26 mouse cellular contexts compared by ENCODE assay signal in the genomic region with DNA sequence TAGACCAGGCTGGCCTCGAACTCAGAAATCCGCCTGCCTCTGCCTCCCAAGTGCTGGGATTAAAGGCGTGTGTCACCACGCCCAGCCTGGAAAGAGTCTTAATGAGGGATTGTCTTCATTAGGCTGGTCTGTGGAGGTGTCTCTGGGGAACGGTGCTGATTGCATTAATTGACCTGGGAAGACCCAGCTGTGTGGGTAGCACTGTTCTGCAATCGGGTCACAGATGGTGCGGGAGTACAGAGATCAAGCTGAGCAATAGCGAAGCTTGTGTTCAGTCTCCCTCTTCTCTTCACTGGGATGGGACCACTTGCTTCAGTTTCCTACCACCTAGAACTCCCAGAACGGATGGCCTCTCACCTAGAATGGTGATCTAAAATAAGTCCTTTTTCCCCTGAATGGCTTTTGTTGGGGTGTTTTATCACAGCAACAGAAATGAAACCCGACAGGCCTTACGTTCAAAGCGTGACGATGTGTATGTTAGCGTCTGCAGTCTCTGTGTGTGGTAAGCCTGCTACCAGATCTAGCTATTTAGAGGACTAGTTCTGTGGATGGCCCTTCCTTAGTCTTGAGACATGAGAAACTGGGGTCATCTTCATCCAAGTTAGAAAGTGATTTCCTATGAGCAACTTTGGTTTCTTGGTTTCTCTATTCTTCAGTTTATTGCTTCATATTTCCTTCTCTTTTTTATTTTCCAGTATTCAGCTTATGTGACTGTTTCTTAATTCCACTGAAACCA. TPM values are rescaled to one million over a fixed set of nuclear protein-coding genes. Genes with fewer than 3 reads are reported as not detected.
A peak's percentile ranks its signal among the peaks of the same experiment; 100 is the strongest.
DNase-seq lines count a peak whose midpoint lies in the region; ATAC-seq and TF ChIP-seq lines count a peak whose summit lies in the region.
"Had no signal": no experiment of that assay in that cellular context is flagged by ENCODE, and none has a peak within 500 bp of the region (broad histone marks: within the 10 kb centered on the region; RNA-seq: fewer than 3 reads in every experiment).

No protein-coding gene starts in this region.

- no peak overlapping the region for H3K4me3 ChIP-seq in liver, adult 2 months (ENCODE audit: insufficient read depth, low read depth, low read length)
- H3K4me3 ChIP-seq in liver, embryonic 11.5 days (ENCODE audit: low read depth, low read length): no peak overlapping the region
- no peak overlapping the region for H3K4me3 ChIP-seq in kidney, embryonic 15.5 days (replicated peaks)
- H3K4me3 ChIP-seq: embryonic facial prominence, embryonic 15.5 days; erythroblast, embryonic 14.5 days; forebrain, embryonic 12.5 days; heart, embryonic 10.5 days; hindbrain, embryonic 13.5 days had no signal

- peak; percentile 10 for DNase-seq in liver, adult 2 months (ENCODE audit: extremely low read depth, low read depth, low spot score)
- DNase-seq in liver, embryonic 11.5 days (ENCODE audit: low spot score): no peak
- no peak for DNase-seq in gastrocnemius, postnatal 36 days
- DNase-seq: adrenal gland, adult 2 months; adrenal gland, postnatal 25 days; cerebellum, adult 2 months; cerebellum, postnatal 10 days; embryo, embryonic 11 days; forebrain, postnatal 0 days; gastrocnemius, postnatal 14 days; heart, adult 18-20 months; heart, postnatal 10 days had no signal

- H3K9me3 ChIP-seq in liver, embryonic 11.5 days (ENCODE audit: control insufficient read depth, low read length): no peaks in the 10 kb centered on the region
- H3K9me3 ChIP-seq in kidney, embryonic 15.5 days (replicated peaks): no peaks in the 10 kb centered on the region
- H3K9me3 ChIP-seq: embryonic facial prominence, embryonic 15.5 days; forebrain, embryonic 12.5 days; heart, embryonic 10.5 days; hindbrain, embryonic 13.5 days had no signal

- H3K4me1 ChIP-seq in liver, adult 2 months (ENCODE audit: control insufficient read depth, insufficient read depth, low read length): no peaks in the 10 kb centered on the region
- no peaks in the 10 kb centered on the region for H3K4me1 ChIP-seq in liver, embryonic 11.5 days (replicated peaks; ENCODE audit: control insufficient read depth, insufficient read depth, low read length)
- no peaks in the 10 kb centered on the region for H3K4me1 ChIP-seq in kidney, embryonic 15.5 days
- H3K4me1 ChIP-seq: embryonic facial prominence, embryonic 15.5 days; forebrain, embryonic 12.5 days; heart, embryonic 10.5 days; hindbrain, embryonic 13.5 days had no signal

- H3K4me2 ChIP-seq in liver, embryonic 11.5 days: no peak overlapping the region
- no peak overlapping the region for H3K4me2 ChIP-seq in kidney, embryonic 15.5 days
- H3K4me2 ChIP-seq: embryonic facial prominence, embryonic 15.5 days; forebrain, embryonic 12.5 days; hindbrain, embryonic 13.5 days had no signal

- H3K79me2 ChIP-seq in liver, adult 2 months (ENCODE audit: control insufficient read depth, insufficient read depth, low read length): no peaks in the 10 kb centered on the region

- ATAC-seq in liver, embryonic 11.5 days (replicated peaks; ENCODE audit: low FRiP score): no peak
- peak; percentile 58; the same call in 1 of the 2 replicates for ATAC-seq in common myeloid progenitor, adult 5-6 weeks (replicated peaks; ENCODE audit: low read depth, poor library complexity, severe bottlenecking)
- 0 out of 2 replicates have a peak, but pooled peaks have one; percentile 22 for ATAC-seq in monocyte, adult 5-6 weeks (replicated peaks; ENCODE audit: insufficient number of reproducible peaks, low FRiP score, low TSS enrichment, poor library complexity, severe bottlenecking)
- no peak for ATAC-seq in kidney, embryonic 15.5 days (replicated peaks; ENCODE audit: low FRiP score)
- ATAC-seq: forebrain, postnatal 0 days; hindbrain, postnatal 0 days had no signal

- no peak overlapping the region for H3K27ac ChIP-seq in liver, adult 2 months (replicated peaks; ENCODE audit: insufficient read depth, low read depth, low read length)
- no peak overlapping the region for H3K27ac ChIP-seq in liver, embryonic 11.5 days (ENCODE audit: low read depth, low read length)
- no peak overlapping the region for H3K27ac ChIP-seq in kidney, embryonic 15.5 days
- H3K27ac ChIP-seq: embryonic facial prominence, embryonic 15.5 days; forebrain, embryonic 12.5 days; heart, embryonic 10.5 days; hindbrain, embryonic 13.5 days; hindbrain, postnatal 0 days had no signal

- TF ChIP-seq CTCF in liver, adult 2 months (IDR thresholded peaks at IDR 0.05; ENCODE audit: low read depth, low read length): no peak

- no peak for TF ChIP-seq POLR2A in liver, adult 2 months (IDR thresholded peaks at IDR 0.05; ENCODE audit: extremely low read depth, insufficient read depth, low read length)

- no peaks in the 10 kb centered on the region for H3K36me3 ChIP-seq in liver, adult 2 months (ENCODE audit: control insufficient read depth, insufficient read depth, low read length)
- no peaks in the 10 kb centered on the region for H3K36me3 ChIP-seq in liver, embryonic 11.5 days (ENCODE audit: control insufficient read depth, insufficient read depth, low read length)
- no peaks in the 10 kb centered on the region for H3K36me3 ChIP-seq in kidney, embryonic 15.5 days
- H3K36me3 ChIP-seq: embryonic facial prominence, embryonic 15.5 days; forebrain, embryonic 12.5 days; heart, embryonic 10.5 days; hindbrain, embryonic 13.5 days had no signal

- intact Hi-C loops in gastrocnemius, postnatal 36 days (cut with DNase I): no loop called here

- no peaks in the 10 kb centered on the region for H3K27me3 ChIP-seq in liver, adult 2 months (ENCODE audit: control insufficient read depth, insufficient read depth, low read length)
- no peaks in the 10 kb centered on the region for H3K27me3 ChIP-seq in liver, embryonic 11.5 days (replicated peaks; ENCODE audit: control insufficient read depth, insufficient read depth, low read length)
- H3K27me3 ChIP-seq in kidney, embryonic 15.5 days: no peaks in the 10 kb centered on the region
- H3K27me3 ChIP-seq: embryonic facial prominence, embryonic 15.5 days; forebrain, embryonic 12.5 days; hindbrain, embryonic 13.5 days had no signal

- 93% methylated on average over 14 of the region's 14 CpGs for WGBS in liver, adult 2 months
- 92% methylated on average over 14 of the region's 14 CpGs for WGBS in liver, embryonic 11.5 days
- WGBS in kidney, embryonic 15.5 days: 93% methylated on average over 14 of the region's 14 CpGs

- H3K9ac ChIP-seq in liver, adult 2 months (ENCODE audit: low read depth, low read length): no peak overlapping the region
- no peak overlapping the region for H3K9ac ChIP-seq in liver, embryonic 11.5 days (ENCODE audit: low read depth, low read length)
- H3K9ac ChIP-seq in kidney, embryonic 15.5 days: no peak overlapping the region
- H3K9ac ChIP-seq: embryonic facial prominence, embryonic 15.5 days; forebrain, embryonic 12.5 days; forebrain, postnatal 0 days; hindbrain, embryonic 13.5 days had no signal

RNA-seq across cellular contexts. Expression of a gene that starts 7.0 kb away (rescaled TPM):
- total RNA-seq in liver, adult 2 months (2014; rRNA removed): 0.09 TPM in 1 of 2 replicates, not detected in the other
- polyA plus RNA-seq in liver, adult 2 months (2012; rRNA removed): not detected in 2 replicates
- polyA plus RNA-seq in liver, embryonic 11.5 days (2014; fragmentation: Nextera tagmentation; extraction: Ambion mirVana): 0.07 and 0.16 TPM in 2 replicates
- total RNA-seq in common myeloid progenitor, adult 5-6 weeks (2017): 0.09 TPM in 1 of 2 replicates, not detected in the other
- total RNA-seq in monocyte, adult 5-6 weeks (2017): 0.43 TPM in 1 of 3 replicates, not detected in the others
- total RNA-seq in gastrocnemius, postnatal 36 days (2021): not detected
- 0.21 TPM in 1 of 2 replicates, not detected in the other for polyA plus RNA-seq in kidney, embryonic 15.5 days (2015; fragmentation: Nextera tagmentation; extraction: Ambion mirVana)
- total RNA-seq: adrenal gland, adult 2 months; adrenal gland, postnatal 25 days; gastrocnemius, adult 18-20 months; gastrocnemius, postnatal 14 days; heart, adult 18-20 months; heart, postnatal 10 days; hematopoietic stem cell, adult 5-6 weeks had no signal
- polyA plus RNA-seq: adrenal gland, adult 2 months; heart, embryonic 14.5 days had no signal

RNA-seq across cellular contexts. Expression of a gene that starts 20.5 kb away (rescaled TPM):
- total RNA-seq in liver, adult 2 months (2014; rRNA removed): not detected in 2 replicates
- polyA plus RNA-seq in liver, adult 2 months (2012; rRNA removed): not detected in 2 replicates
- not detected in 2 replicates for polyA plus RNA-seq in liver, embryonic 11.5 days (2014; fragmentation: Nextera tagmentation; extraction: Ambion mirVana)
- total RNA-seq in common myeloid progenitor, adult 5-6 weeks (2017): not detected in 2 replicates
- total RNA-seq in monocyte, adult 5-6 weeks (2017): not detected in 3 replicates
- total RNA-seq in gastrocnemius, postnatal 36 days (2021): not detected
- not detected in 2 replicates for polyA plus RNA-seq in kidney, embryonic 15.5 days (2015; fragmentation: Nextera tagmentation; extraction: Ambion mirVana)
- total RNA-seq: adrenal gland, adult 2 months; adrenal gland, postnatal 25 days; ES-E14; forebrain, postnatal 0 days; gastrocnemius, adult 18-20 months; gastrocnemius, postnatal 14 days; heart, adult 18-20 months; heart, postnatal 10 days; hematopoietic stem cell, adult 5-6 weeks; hindbrain, postnatal 0 days had no signal
- polyA plus RNA-seq: adrenal gland, adult 2 months; embryonic facial prominence, embryonic 11.5 days; embryonic facial prominence, embryonic 15.5 days; erythroblast, embryonic 14.5 days; forebrain, embryonic 12.5 days; forebrain, postnatal 0 days; heart, embryonic 10.5 days; heart, embryonic 14.5 days; hindbrain, embryonic 13.5 days had no signal

RNA-seq across cellular contexts. Expression of a gene that starts 34.6 kb away (rescaled TPM):
- 3.5 and 3.9 TPM in 2 replicates for total RNA-seq in liver, adult 2 months (2014; rRNA removed)
- 0.59 and 1.1 TPM in 2 replicates for polyA plus RNA-seq in liver, adult 2 months (2012; rRNA removed)
- 7.0 and 9.1 TPM in 2 replicates for polyA plus RNA-seq in liver, embryonic 11.5 days (2014; fragmentation: Nextera tagmentation; extraction: Ambion mirVana)
- 7.8 and 8.1 TPM in 2 replicates for total RNA-seq in common myeloid progenitor, adult 5-6 weeks (2017)
- total RNA-seq in monocyte, adult 5-6 weeks (2017): 4.9 to 7.5 TPM (median 6.8 TPM) in 3 replicates
- total RNA-seq in gastrocnemius, postnatal 36 days (2021): 1 to 10 TPM; 3.0 to 4.4 TPM
- polyA plus RNA-seq in kidney, embryonic 15.5 days (2015; fragmentation: Nextera tagmentation; extraction: Ambion mirVana): 12.4 and 12.6 TPM in 2 replicates
- polyA plus RNA-seq: erythroblast, embryonic 14.5 days had no signal

RNA-seq across cellular contexts. Expression of a gene that starts 46.0 kb away (rescaled TPM):
- 2.1 and 3.0 TPM in 2 replicates for total RNA-seq in liver, adult 2 months (2014; rRNA removed)
- 2.2 and 4.5 TPM in 2 replicates for polyA plus RNA-seq in liver, adult 2 months (2012; rRNA removed)
- 0.79 and 0.90 TPM in 2 replicates for polyA plus RNA-seq in liver, embryonic 11.5 days (2014; fragmentation: Nextera tagmentation; extraction: Ambion mirVana)
- total RNA-seq in common myeloid progenitor, adult 5-6 weeks (2017): 0.64 and 0.82 TPM in 2 replicates
- 5.3 to 8.1 TPM (median 5.7 TPM) in 3 replicates for total RNA-seq in monocyte, adult 5-6 weeks (2017)
- total RNA-seq in gastrocnemius, postnatal 36 days (2021): under 1 TPM; 0.13 to 0.89 TPM
- polyA plus RNA-seq in kidney, embryonic 15.5 days (2015; fragmentation: Nextera tagmentation; extraction: Ambion mirVana): 0.66 and 0.77 TPM in 2 replicates
- total RNA-seq: ES-E14; hindbrain, postnatal 0 days had no signal
- polyA plus RNA-seq: embryonic facial prominence, embryonic 11.5 days; erythroblast, embryonic 14.5 days had no signal

RNA-seq across cellular contexts. Expression of a gene that starts 51.9 kb away (rescaled TPM):
- 1.1 and 1.2 TPM in 2 replicates for total RNA-seq in liver, adult 2 months (2014; rRNA removed)
- polyA plus RNA-seq in liver, adult 2 months (2012; rRNA removed): 0.20 and 0.49 TPM in 2 replicates
- polyA plus RNA-seq in liver, embryonic 11.5 days (2014; fragmentation: Nextera tagmentation; extraction: Ambion mirVana): 0.97 and 1.1 TPM in 2 replicates
- total RNA-seq in common myeloid progenitor, adult 5-6 weeks (2017): 1.4 and 1.5 TPM in 2 replicates
- total RNA-seq in monocyte, adult 5-6 weeks (2017): 2.2 to 8.1 TPM (median 3.0 TPM) in 3 replicates
- under 1 TPM; 0.26 to 0.52 TPM for total RNA-seq in gastrocnemius, postnatal 36 days (2021)
- polyA plus RNA-seq in kidney, embryonic 15.5 days (2015; fragmentation: Nextera tagmentation; extraction: Ambion mirVana): 3.7 TPM in 2 replicates
- polyA plus RNA-seq: erythroblast, embryonic 14.5 days had no signal

Comparison
In these comparisons a context has a peak if more than half of its experiments do, and no peak if none do; other contexts are left out.
1. ATAC-seq: peak in common myeloid progenitor, adult 5-6 weeks (single experiment) and monocyte, adult 5-6 weeks (single experiment); none in liver, embryonic 11.5 days (single experiment) and kidney, embryonic 15.5 days (single experiment).